Mouse (Mus musculus): ENCODE measurements around the gene Dcst1.

DNA sequence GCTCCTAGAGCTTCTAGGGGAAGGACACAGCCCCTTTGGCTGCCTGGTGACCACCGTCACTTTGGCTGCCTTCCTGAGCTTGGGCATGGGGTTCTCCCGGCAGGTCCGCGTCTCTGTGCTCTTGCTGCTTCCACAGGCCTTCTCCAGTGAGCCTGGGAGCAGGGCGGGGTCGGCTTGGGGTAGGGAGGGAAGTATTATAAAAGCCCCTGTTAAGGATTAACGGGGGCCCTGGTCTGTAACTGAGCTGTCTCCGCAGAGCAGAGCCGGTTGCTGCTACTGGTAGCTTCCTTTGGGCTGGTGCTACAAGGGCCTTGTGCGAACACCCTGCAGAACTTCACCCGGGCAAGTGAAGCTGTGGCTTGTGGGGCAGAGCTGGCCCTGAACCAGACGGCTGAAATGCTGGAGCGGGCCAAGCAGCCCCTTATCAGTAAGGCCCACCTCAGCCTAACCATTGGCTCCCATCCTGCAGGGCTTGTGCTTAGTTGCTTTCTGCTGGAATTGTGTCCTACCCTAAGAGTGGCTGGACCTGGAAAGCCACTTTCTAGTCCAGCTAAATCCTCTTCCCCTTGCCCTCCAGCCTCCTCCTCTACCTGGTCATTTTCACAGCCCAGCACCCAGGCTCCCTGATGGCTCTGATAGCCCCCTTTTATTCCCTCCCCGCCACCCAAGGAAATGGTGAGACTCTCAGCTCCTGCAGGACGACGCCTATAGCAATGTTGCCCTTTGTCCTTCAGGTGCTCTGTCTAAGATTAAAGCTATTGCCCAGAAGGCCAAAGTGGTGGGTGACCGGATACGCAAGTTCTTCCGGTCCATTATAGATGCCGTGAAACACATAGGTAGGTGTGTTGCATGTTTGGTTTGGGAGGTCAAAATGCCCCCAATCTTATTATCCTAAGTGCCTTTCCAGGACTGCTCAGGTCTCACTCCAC is 697 bp upstream of the Dcst1 start:
- TF ChIP-seq CTCF (IDR thresholded peaks at IDR 0.05; ENCODE audit: low read depth) (no peak), EP300 (IDR thresholded peaks at IDR 0.05; ENCODE audit: low read depth) (no peak)
